In the genomic region with DNA sequence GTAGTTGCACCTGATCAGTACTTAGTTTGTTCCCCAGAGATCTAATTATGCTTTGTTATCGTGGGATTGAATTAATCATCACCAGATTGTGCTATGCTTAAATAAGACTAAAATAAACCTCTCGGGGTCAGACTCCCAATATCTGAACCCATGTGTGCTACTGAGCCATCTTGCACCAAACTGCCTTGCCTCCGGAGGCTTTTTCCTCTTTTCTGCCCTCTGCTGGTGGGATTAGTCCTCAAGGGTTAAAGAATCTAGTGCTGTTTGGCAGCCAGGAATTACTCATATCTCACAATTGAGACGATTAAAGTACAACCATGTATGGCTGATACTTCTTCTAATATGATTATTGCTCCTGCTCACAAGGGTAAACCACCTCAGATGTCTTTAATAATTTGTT, we compare ENCODE assay signal across 7 mouse cellular contexts.
DNase-seq lines count a peak whose midpoint lies in the region; TF ChIP-seq lines count a peak whose summit lies in the region.

No protein-coding gene starts in this region.

- no peaks in the 10 kb centered on the region for H3K36me3 ChIP-seq in ES-E14 (ENCODE audit: control insufficient read depth, insufficient read depth, low read length, poor library complexity, severe bottlenecking)

- intact Hi-C loops in gastrocnemius, postnatal 14 days (cut with DNase I; ENCODE audit: low total_unique reads) = no loop called here

- H3K9ac ChIP-seq in ES-E14 (ENCODE audit: insufficient read depth, low read depth, low read length, poor library complexity, severe bottlenecking) = no peak overlapping the region

- H3K9me3 ChIP-seq in ES-E14 (ENCODE audit: control insufficient read depth, insufficient read depth, low read depth, low read length) = no peaks in the 10 kb centered on the region

- H3K4me1 ChIP-seq in ES-E14 (ENCODE audit: control insufficient read depth in 2 of 2, insufficient read depth in 2 of 2, low read length in 2 of 2, poor library complexity in 1 of 2) = peaks cover 0 to 8% of the 10 kb centered on the region in 2 experiments; a peak in 1 of 4 replicates

- DNase-seq in layer of hippocampus, adult 11-12 months (ENCODE audit: low spot score) = peak; percentile 60
- no peak for DNase-seq in layer of hippocampus, postnatal 36 days
- peak; percentile 47 for DNase-seq in ES-E14 (ENCODE audit: low read depth, low spot score)
- DNase-seq in adrenal gland, postnatal 14 days = peak; percentile 72
- peak; percentile 64 to 80 for DNase-seq in kidney, postnatal 36 days
- peak; percentile 69 for DNase-seq in thymus, postnatal 0 days (ENCODE audit: low spot score)
- DNase-seq in gastrocnemius, postnatal 14 days = no peak

- H3K27ac ChIP-seq in ES-E14 (ENCODE audit: insufficient read depth, low read depth, low read length, poor library complexity, severe bottlenecking) = no peak overlapping the region

- H3K4me3 ChIP-seq in ES-E14 (ENCODE audit: insufficient read depth in 1 of 2, low read depth in 1 of 2, low read length in 2 of 2, poor library complexity in 1 of 2, severe bottlenecking in 1 of 2) = no peak overlapping the region

- in situ Hi-C loops in ES-E14 (cut with MboI; ENCODE audit: low sequenced_read_pairs in 2 of 2, unreplicated experiment in 2 of 2) = no loop called here

TF ChIP-seq in ES-E14, 5 proteins besides CTCF, POLR2A, EP300 and RAD21:
- no peak for TF ChIP-seq ZNF384 (IDR thresholded peaks at IDR 0.05; ENCODE audit: low read depth, low read length)
- no peak for TF ChIP-seq HCFC1 (IDR thresholded peaks at IDR 0.05; ENCODE audit: borderline replicate concordance, insufficient read depth, low read length)
- TF ChIP-seq MAFK (IDR thresholded peaks at IDR 0.05; ENCODE audit: insufficient read depth, low read depth, low read length) = no peak
- TF ChIP-seq ZC3H11A (IDR thresholded peaks at IDR 0.05; ENCODE audit: borderline replicate concordance, low read depth, low read length) = no peak
- no peak for TF ChIP-seq CHD2 (IDR thresholded peaks at IDR 0.05; ENCODE audit: low read depth, low read length)
TF ChIP-seq in ES-E14: peak in this region for 0.

Comparison
In these comparisons a context has a peak if more than half of its experiments do, and no peak if none do; other contexts are left out.
1. DNase-seq: peak in layer of hippocampus, adult 11-12 months (single experiment), ES-E14 (single experiment), adrenal gland, postnatal 14 days (single experiment), kidney, postnatal 36 days (2 of 2) and thymus, postnatal 0 days (single experiment); none in layer of hippocampus, postnatal 36 days (0 of 2) and gastrocnemius, postnatal 14 days (single experiment).